Mouse (Mus musculus): ENCODE data around the gene Khdc1a.

DNA sequence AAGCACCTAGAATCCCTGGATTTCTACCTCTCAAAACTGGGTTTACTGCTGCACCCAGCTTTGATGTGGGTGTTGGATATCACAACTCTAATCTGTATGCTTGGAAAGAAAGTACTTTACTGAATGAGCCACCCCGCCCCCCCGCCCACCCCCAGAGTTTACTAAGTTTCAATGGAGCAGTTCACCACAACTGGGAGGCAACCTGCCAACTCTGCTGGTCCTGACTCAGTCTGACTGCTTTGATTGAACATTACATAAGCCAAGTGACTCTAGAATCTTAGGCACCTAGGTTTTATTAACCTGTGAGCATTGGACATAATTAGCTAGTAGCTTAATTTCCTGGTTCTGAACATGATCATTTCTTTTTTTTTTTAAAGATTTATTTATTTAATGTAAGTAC, 35.1 kb upstream of the Khdc1a start:
- TF ChIP-seq ZC3H11A (IDR thresholded peaks at IDR 0.05; ENCODE audit: borderline replicate concordance, low read depth, low read length) = no peak
- TF ChIP-seq CHD2 (IDR thresholded peaks at IDR 0.05; ENCODE audit: low read depth, low read length) = no peak

Data from ES-E14 (cell line).